Mouse (Mus musculus): ENCODE measurements around the gene Shbg. TPM values are rescaled to one million over a fixed set of nuclear protein-coding genes. Genes with fewer than 3 reads are reported as not detected.

The Shbg gene
- total RNA-seq (2021): not detected
- long read RNA-seq: 0 reads

GRCm38 (mm10) chr11:69617805-69618204 is at the start of gene Shbg:
Gene Shbg (minus strand): TSS chr11:69617905.
- no peak for DNase-seq (ENCODE audit: low spot score in 2 of 2)

DNA sequence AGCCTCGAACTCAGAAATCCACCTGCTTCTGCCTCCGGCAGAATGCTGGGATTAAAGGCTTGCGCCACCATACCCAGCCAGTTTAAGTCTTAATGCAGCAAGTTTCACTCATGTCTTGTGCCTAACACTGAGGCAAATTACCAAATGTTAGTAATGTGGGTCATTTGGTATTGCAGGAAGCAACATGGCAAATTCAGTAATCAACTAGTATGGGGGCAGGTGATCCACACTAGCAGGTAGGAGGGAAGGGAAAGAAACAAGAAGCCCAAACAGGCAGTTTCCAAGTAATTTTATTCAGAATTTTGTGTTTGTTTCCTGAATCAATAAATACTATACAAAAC is 48.9 kb upstream of the Shbg start:
- no peak for DNase-seq (ENCODE audit: low spot score in 2 of 2)

- DNase-seq (ENCODE audit: low spot score in 2 of 2): peak; percentile 60
Measured at GRCm38 (mm10) chr11:69665961-69666664, 48.4 kb upstream of the Shbg start, which contains the start of gene Cd68. Gene Cd68 (minus strand): TSS chr11:69666153.

DNA sequence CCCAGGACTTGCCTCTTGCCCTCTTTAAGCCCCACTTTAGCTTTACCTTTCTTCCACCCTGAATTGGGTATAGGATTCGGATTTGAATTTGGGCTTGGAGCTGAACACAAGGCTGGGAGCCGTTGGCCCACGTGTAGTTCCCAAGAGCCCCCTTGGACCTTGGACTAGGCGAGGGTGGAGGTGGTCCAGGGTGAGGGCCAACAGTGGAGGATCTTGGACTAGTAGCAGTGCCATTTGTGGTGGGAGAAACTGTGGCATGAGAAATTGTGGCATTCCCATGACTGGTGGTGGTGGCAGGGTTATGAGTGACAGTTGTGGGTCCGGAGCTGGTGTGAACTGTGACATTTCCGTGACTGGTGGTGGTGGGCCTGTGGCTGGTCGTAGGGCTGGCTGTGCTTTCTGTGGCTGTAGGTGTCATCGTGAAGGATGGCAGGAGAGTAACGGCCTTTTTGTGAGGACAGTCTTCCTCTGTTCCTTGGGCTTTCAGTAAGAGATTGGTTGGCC is 47.8 kb upstream of the Shbg start:
- no peak for DNase-seq (ENCODE audit: low spot score in 2 of 2)

DNA sequence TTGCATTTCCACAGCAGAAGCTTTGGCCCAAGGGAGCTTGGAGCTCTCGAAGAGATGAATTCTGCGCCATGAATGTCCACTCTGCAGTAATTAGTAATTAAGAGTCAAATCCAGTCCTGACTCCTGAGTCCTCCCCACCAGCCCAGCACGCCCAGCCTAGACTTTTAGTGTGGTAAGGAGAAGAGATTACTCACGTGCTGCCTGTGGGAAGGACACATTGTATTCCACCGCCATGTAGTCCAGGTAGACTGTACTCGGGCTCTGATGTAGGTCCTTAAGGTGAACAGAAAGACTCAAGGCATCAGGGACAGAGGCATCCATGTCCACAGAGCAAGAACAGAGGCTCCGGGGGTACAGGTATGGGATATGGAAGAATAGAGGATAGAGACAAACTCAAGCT is 47.1 kb upstream of the Shbg start:
- no peak for DNase-seq (ENCODE audit: low spot score in 2 of 2)

DNA sequence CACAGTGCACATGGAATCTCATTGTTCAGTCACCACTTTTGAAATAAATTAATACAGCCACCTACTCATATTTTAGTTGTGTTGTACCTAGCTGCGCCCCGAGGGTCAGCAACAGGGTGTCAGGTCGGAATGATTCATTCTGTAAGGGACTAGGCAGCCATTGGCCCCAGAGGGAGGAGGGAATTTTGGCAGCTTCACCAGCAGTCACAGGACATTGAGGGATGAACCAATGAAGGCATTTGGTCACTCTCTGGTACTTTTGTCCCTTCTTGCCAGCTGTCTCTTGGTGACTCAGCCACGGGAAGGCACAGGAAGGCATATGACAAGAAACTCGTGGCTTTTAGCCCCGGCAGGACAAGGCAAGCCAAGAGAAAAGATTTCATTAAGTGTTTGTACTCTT is 46.1 kb upstream of the Shbg start:
- no peak for DNase-seq (ENCODE audit: low spot score in 2 of 2)

GRCm38 (mm10) chr11:69662967-69663671 is 45.4 kb upstream of the Shbg start:
- DNase-seq (ENCODE audit: low spot score in 2 of 2): no peak

DNA sequence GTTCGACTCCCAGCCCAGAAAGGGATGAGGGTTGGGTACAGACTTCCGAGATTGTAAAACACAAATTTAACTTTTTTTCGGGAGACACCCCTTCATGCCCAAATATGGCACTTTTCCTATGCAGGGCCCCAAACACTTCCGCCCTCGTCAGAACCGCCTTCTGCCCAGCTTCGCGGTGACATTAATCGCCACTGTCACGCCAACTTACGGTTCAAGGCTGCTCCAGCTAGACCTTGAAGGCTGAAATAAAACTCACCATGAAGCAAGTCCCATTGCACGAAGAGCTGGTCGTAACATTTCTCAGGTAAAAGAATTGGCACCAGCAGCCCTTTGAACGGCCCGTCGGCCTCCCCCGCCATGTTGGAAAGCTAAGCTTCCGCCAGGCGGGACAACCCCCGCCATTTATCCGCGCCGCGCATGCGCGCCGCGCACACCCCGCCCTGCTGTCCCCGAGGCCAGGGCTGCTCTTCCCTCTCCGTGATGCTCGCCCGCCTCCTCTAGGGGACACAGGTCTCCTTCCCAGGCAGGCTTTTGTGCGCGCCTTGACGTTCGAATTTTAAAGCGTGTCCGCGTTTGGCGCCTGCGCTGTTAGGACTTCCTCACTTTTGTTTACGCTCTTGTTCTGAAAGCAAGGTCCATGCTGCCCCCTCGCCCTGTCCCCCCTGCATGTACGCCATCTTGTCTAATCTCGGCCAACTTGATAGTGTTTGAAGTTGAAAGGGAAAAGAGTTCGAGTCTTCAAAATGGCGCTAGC is 44.7 kb upstream of the Shbg start, which contains the start of gene Mpdu1:
Gene Mpdu1 (minus strand): TSS at position 430 of the 754 bp plus-strand sequence.
- peak; percentile 93 to 94 for DNase-seq (ENCODE audit: low spot score in 2 of 2)

GRCm38 (mm10) chr11:69661221-69661881 is 43.6 kb upstream of the Shbg start:
- no peak for DNase-seq (ENCODE audit: low spot score in 2 of 2)

DNA sequence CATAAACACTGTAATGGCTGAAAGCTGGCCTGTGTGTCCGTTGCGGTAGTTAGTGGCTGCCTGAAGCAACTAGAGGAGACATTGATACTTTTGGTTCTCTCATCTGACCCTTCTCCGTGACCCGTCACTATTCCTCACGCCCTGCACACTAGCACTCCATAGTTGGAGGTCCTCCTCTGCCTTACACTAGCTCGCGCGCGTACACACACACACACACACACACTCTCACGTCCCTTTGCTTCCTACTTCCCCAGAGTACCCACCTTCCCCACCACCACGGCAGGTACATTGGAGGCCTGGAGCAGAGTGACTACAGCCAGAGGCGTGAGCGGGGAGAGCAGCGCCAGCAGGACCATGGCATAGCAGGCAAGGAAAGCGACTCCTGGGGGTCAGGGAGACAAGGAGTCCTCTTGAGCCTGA is 39.8 kb upstream of the Shbg start:
- no peak for DNase-seq (ENCODE audit: low spot score in 2 of 2)

- DNase-seq (ENCODE audit: low spot score in 2 of 2): no peak
Measured at GRCm38 (mm10) chr11:69656617-69657461, 39.1 kb upstream of the Shbg start.

GRCm38 (mm10) chr11:69656065-69656455 is 38.4 kb upstream of the Shbg start:
- no peak for DNase-seq (ENCODE audit: low spot score in 2 of 2)

DNA sequence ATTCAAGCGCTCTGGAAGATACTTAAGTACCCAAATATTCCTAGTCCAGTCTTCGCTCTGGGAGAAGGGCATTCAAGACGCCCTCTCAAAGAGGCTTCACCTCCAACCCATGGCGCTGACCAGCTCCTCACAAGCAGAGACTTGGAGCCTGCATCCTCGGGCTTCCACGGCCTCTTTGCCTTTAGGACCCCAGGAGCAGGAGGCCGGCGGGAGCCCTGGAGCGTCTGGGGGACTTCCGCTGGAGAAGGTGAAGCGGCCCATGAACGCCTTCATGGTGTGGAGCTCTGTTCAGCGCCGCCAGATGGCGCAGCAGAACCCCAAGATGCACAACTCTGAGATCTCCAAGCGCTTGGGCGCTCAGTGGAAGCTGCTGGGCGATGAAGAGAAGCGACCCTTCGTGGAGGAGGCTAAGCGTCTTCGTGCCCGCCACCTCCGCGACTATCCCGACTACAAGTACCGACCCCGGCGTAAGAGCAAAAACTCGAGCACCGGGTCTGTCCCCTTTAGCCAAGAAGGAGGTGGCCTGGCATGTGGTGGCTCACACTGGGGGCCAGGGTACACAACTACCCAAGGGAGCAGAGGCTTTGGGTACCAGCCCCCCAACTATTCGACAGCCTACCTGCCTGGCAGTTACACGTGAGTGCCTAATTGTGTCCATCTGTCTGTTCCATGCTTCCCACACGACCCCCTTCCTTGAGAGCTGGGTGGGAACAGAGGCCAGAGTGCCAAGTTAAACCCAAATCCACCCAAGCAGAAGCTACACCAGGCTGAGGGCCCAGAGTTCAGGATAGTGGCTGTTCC is 37.8 kb upstream of the Shbg start, which contains the start of gene Sox15:
Gene Sox15 (plus strand): TSS at position 51 of the 801 bp plus-strand sequence.
- peak; percentile 71 to 82 for DNase-seq (ENCODE audit: low spot score in 2 of 2)

DNA sequence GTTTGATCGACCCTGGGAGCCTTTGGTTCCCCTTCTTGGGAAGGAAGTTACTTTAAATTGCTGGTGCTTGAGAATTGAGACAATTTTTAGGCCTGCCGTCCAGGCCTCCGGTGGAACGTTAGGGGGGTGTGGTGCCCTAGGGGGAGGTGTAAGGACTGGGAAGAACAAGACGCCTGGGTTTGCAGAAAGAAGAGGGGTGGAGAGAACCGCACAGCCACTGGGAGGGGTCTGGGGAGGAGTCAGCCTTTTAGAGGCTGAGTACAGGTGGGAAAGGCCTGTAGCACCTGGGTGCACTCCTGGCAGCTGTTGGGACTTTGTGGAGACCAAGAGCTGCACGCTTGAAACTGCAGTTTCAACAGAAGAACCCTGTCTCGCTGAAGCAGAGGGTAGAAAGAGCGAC is 37.1 kb upstream of the Shbg start:
- DNase-seq (ENCODE audit: low spot score in 2 of 2): no peak

- DNase-seq (ENCODE audit: low spot score in 2 of 2): no peak
Measured at GRCm38 (mm10) chr11:69653399-69653798, 35.7 kb upstream of the Shbg start.

DNA sequence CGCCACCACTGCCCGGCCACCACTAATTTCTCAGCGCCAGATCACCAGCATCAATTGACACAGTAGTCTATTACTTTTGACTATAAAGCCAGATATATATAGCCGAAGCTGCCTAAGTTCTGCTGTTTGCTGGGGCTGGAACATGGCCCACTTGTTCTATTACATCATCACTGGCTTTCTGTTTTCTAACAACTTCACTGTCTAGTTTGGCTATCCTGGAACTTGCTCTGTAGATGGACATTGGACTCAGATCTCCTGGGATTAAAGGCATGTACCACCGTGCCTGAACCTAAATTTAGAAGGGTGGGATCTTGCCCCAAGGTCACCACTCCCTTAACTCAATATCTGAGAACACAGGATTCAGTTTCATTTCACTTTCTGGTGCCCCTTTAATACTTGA is 28.2 kb upstream of the Shbg start:
- DNase-seq (ENCODE audit: low spot score in 2 of 2): no peak

DNA sequence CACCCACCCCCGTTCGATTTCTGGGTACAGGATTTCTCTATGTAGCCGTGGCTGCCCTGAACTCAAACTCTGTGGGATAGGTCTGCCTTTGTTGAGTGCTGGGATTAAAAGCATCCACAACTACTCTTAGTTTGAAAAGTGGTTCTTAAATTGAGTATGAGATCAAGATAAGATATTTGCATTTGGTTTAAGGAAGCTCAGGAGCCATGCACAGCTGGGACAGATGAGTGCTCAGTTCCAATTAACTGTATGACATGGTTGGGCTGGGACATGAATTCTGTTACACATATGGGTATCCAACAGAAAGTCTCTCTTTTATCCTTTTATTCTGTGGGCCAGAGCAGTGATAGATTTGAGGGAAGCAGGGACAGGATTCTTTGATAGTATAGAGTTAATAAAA is 17.8 kb upstream of the Shbg start:
- DNase-seq (ENCODE audit: low spot score in 2 of 2): no peak

DNA sequence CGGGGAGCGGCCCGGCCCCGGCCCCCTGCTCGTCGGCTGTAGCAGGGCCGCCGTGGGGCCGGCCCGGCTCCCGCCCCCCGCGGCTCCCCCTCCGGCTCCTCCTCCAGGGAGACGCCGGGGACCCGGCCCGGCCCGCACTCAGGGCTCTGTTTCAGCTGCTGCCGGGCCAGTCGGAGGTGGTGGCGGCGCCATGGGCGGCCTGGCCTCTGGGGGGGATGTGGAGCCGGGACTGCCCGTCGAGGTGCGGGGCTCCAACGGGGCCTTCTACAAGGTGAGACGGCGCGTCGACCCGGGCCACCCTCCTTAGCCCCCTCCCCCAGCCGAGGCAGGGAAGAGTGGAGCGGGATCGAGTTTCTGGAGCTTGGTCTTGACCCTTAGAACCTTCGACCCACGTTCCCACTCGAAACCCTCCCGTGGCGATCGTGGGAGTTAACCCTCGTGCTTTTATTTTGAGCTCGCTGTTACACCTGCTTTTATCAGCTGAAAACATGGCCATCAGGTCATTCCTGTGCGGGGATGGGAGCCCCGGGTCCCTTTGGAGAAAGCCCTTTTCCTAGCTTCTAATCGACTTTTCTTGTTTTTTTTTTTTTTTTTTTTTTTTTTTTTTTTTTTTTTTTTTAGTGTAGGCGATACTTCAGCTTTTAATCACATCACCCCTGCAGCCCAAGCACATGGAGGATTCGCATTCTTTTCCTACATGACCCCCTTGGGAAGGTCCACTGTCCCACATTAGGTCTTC is 15.6 kb upstream of the Shbg start:
- no peak for DNase-seq (ENCODE audit: low spot score in 2 of 2)
